Mouse (Mus musculus): Measurements from ENCODE around the gene Inpp5a. TPM values are rescaled to one million over a fixed set of nuclear protein-coding genes. Genes with fewer than 3 reads are reported as not detected.
"Not testable (repeated sequence)": the region's sequence is repeated elsewhere in the genome, so short reads cannot be mapped to it uniquely, and the experiment has no call there.

The Inpp5a gene
- total RNA-seq, 2 experiments from 2014 or later = 103 to 105 TPM

GRCm38 (mm10) chr7:139398530-139399021 lies 9.7 kb downstream of the Inpp5a start:
- no peak for DNase-seq (ENCODE audit: low spot score in 2 of 2)

DNA sequence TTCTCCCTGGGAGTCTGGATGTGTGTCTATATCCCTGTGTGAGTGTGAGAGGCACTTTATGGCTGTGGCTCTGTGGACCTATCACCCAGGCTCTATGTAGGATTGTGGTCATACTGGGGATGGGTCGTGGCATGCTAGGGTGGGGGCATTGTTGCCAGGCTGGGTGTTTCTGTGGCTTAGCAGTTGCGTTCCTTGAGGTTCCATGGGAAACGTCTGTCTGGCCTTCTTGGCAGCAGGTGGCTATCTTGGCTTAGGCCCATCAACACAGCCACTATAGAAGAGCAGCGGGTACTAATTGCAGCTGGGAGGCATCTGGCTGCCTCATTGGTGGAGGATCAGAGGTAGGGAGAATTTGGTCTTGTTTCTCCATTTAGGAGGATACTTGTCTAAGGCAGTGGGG lies 10.7 kb downstream of the Inpp5a start:
- no peak for DNase-seq (ENCODE audit: low spot score in 2 of 2)

- DNase-seq (ENCODE audit: low spot score in 2 of 2) = no peak
Observed at GRCm38 (mm10) chr7:139399977-139400685, 11.2 kb downstream of the Inpp5a start.

- no peak for DNase-seq (ENCODE audit: low spot score in 2 of 2)
Observed at GRCm38 (mm10) chr7:139400926-139401325, 12.0 kb downstream of the Inpp5a start.

DNA sequence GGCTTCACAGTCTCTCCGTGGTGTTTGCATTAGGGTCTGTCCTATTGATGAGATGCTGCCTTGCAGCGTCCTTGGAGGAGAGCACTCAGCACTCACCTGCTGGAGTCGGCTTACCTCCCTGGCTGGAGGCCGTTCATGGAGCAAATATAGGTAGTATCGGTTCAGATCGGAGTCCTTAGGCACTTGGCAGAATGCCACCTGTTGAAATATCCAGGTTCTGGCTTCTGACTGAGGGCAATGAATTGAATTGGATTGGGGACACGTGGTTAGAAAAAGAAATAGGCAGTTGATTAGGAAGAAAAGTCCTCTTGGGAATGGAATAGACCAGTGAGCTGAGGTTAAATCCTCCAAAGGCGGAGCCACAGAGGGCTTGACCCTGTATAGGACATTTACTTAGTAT lies 12.9 kb downstream of the Inpp5a start:
- DNase-seq (ENCODE audit: low spot score in 2 of 2) = no peak

GRCm38 (mm10) chr7:139402721-139403120 lies 13.8 kb downstream of the Inpp5a start:
- DNase-seq (ENCODE audit: low spot score in 2 of 2) = no peak

- DNase-seq (ENCODE audit: low spot score in 2 of 2) = no peak
Observed at GRCm38 (mm10) chr7:139406581-139406980, 17.7 kb downstream of the Inpp5a start.

DNA sequence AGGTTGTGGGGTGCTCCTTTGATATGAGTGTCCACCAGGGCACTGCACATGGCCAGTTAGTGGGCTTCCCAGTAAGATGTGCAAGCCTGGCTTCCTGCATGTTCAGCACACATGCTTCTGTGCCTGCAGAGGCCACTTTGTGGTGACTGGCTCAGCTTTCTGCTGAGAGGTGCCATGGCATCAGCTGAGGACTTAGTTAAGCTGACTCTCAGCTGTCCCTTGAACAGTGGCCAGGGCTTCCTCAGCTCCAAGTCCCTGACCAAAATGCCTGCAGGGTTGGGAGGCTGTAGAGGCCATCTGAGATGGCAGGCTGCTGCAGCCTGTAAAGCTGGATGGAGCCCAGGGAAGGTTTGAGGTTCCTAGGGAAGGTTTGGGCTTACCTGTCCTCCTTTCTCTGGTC lies 19.1 kb downstream of the Inpp5a start:
- no peak for DNase-seq (ENCODE audit: low spot score in 2 of 2)

DNA sequence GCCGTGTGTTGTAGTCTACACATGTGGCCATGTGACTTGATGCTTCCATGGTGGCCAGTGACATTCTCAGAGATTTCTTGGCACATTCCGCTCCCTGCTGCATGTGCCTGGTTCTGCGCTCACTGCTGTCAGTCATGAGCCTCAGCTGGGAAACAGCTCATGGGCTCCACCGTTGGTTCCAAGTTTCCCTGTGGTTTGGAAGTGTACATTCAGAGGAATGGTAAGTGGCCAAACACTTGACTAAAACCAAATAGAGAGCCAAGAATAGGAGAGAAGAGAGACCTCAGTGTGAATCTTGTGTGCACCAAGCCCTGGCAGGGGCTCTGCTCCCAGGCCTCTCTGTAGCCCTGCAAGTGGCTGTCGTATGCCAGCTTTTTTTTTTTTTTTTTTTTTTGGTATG lies 21.0 kb downstream of the Inpp5a start:
- no peak for DNase-seq (ENCODE audit: low spot score in 2 of 2)

- DNase-seq (ENCODE audit: low spot score in 2 of 2) = no peak
Observed at GRCm38 (mm10) chr7:139412223-139412950, 23.5 kb downstream of the Inpp5a start.

DNA sequence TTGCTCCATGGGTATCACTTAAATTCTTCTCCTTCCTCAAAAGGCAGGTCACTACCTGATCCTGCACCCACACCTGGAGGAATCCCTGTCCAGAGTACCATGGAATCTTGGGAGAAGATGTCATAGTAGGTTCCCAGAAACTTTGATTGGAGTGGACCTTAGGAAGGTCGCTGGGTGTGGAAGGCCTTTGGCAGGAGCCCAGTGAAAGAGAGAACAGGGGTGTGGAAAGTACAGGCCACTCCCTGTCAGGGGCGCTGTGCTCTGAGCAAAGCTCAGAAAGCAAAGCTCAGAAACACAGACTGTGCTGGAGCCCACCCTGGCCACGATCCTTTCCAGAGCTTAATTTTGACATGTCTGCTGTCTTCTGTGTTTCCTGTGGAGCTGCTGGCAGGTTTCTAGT lies 24.5 kb downstream of the Inpp5a start:
- DNase-seq (ENCODE audit: low spot score in 2 of 2) = no peak

GRCm38 (mm10) chr7:139415616-139416225 lies 26.8 kb downstream of the Inpp5a start:
- DNase-seq (ENCODE audit: low spot score in 2 of 2) = no peak

GRCm38 (mm10) chr7:139418371-139418770 lies 29.5 kb downstream of the Inpp5a start:
- DNase-seq (ENCODE audit: low spot score in 2 of 2) = no peak

DNA sequence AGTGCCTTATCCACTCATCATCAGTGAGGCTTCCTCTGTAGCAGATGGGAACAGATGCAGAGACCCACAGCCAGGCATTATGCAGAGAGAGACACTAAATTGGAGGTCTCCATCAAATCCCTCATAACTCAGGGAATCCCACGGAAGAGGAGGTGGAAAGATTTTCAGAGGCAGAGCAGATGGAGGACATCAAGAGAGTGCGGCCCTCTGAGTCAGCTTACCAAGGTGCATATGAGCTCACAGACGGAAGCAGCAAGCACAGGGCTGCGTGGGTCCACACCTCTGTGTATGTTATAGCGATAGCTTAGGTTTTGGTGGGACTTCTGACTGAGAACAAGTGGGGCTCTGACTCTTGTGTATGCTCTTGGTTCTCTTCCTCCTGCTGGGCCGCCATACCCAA lies 33.9 kb downstream of the Inpp5a start:
- no peak for DNase-seq (ENCODE audit: low spot score in 2 of 2)

DNA sequence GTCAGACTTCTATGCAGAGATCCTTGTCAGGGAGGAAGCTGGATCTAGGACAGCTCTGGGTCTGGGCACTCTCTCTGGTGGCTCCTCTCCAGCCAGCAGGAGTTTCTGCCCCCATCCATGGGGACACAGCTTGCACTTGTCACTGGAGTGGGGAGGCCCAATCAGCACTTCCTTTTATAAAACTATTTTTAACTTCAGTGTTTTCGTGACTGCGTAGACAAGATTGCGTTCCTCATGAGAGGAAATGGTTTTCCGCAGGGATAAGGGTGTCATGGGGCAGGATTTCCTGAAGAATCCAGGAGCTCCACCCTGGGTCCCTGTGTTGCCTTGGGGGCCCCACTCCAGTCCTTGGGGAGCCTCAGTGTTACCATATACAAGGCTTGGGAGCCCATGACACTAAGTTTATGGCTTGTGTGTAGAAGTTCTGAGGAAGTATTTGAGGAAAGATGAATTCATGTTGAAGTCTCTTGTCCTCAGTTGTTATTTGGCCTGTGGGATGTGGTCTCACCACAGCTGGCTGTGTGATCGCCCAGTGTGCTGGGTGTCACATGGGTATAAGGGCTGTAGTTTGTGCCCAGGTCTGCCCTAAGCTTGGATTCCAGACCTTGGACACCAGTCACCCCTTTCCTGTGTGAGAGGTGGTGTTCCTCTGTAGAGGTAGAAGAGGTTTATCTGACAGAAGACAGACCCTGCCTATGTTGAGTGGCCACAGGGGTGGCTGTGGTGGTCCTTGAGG lies 45.4 kb downstream of the Inpp5a start:
- no peak for DNase-seq (ENCODE audit: low spot score in 2 of 2)

GRCm38 (mm10) chr7:139434931-139435330 lies 46.0 kb downstream of the Inpp5a start:
- not testable (repeated sequence) for DNase-seq (ENCODE audit: low spot score in 2 of 2)

DNA sequence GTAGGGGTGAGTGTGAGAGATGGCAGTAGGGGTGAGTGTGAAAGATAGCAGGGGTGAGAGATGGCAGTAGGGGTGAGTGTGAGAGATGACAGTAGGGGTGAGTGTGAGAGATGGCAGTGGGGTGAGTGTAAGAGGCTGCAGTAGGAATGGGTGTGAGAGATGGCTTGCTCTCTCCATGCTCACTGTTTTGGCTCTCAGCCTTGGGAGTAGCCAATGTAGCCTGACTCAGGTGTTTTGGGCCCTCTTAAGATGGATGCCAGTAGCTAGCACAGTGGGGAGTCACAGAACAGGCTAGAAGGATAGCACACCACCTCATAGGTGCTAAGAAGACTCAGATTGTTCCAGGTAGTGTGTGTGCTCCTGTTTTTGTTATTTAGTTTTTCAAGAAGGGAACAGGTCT lies 46.8 kb downstream of the Inpp5a start:
- DNase-seq (ENCODE audit: low spot score in 2 of 2) = no peak

- DNase-seq (ENCODE audit: low spot score in 2 of 2) = no peak
Observed at GRCm38 (mm10) chr7:139436951-139437350, 48.0 kb downstream of the Inpp5a start.

DNA sequence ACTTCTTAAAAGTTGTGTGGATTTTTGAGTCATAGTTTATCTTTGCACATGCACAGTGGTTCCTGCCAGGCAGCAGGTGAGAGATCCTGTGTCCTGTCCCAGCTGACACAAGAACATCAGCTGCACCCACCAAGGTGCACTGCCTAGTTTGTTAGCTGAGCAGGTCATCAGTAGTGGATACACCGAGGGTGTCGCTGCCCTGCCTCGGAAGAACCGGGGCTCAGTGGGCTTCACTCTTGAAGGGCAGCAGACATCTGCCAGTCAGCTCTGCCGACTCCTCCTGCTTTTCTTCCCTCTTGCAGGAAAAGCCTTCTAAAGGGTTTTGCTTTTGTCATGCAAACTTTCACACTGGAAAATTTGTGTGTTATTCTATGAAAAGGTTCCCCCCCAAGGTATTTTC lies 48.6 kb downstream of the Inpp5a start:
- no peak for DNase-seq (ENCODE audit: low spot score in 2 of 2)

GRCm38 (mm10) chr7:139437926-139438600 lies 49.2 kb downstream of the Inpp5a start:
- DNase-seq (ENCODE audit: low spot score in 2 of 2) = no peak

DNA sequence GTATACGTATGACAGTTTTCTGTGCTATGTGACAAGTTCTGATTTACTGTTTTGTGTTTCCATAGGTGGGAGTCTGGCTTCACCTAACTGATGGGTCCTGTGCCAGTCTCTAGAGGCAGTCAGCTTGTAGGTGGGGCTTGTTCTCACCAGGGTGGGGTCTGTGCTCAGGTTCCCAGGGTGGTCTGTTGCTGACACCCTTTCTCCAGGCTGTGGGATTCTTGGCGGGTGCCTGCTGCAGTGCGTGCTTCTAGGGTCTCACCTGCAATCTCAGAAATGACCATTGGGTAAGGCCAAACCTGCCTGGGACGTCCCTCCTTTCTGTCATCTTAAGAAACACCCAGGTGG lies 49.7 kb downstream of the Inpp5a start:
- no peak for DNase-seq (ENCODE audit: low spot score in 2 of 2)

All from adrenal gland, postnatal 4 days (tissue).